Mouse (Mus musculus): ENCODE data around the gene Hmg20a.
A peak's percentile ranks its signal among the peaks of the same experiment; 100 is the strongest.
"Not testable (repeated sequence)": the region's sequence is repeated elsewhere in the genome, so short reads cannot be mapped to it uniquely, and the experiment has no call there.

The Hmg20a gene

DNA sequence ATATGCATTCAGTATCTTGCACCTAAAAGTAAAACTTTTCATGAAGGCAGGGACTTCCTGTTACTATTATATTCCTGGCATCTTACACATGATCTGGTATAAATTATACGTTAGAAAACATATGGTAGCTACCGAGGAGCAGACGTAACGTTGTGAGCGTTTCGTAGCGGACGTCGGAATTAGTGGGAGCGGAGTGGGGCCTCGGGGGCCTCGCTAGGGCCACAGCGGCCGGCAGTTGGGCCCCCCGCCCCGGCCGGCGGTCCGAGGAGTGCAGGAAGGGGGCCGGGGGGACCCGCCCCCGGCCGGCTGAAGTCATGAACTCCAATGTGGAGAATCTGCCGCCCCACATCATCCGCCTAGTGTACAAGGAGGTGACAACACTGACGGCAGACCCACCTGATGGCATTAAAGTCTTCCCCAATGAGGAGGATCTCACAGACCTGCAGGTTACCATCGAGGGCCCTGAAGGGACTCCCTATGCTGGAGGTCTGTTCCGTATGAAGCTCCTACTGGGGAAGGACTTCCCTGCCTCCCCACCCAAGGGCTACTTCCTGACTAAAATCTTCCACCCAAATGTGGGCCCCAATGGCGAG, 19.0 kb downstream of the Hmg20a start:
- DNase-seq (ENCODE audit: extremely low read depth, low read depth, low spot score) = not testable (repeated sequence)

DNA sequence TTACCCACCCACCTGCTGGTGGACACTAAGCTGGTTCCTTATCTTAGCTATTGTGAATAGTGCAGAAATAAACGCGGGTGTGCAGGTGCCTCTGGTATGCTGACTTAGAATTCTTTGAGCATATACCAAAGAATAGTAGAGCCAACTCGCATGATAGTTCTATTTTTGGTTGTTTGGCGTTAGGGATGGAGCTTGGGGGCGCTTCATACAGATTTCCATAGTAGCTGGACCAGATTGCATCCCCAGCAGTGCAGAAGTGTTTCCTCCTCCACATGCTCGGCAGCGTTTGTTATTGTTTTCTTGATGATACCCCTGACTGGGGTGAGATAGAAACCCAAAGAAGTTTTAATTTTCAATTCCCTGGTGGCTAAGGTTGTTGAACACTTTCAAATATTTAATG, 21.3 kb downstream of the Hmg20a start:
- DNase-seq (ENCODE audit: extremely low read depth, low read depth, low spot score) = no peak

DNA sequence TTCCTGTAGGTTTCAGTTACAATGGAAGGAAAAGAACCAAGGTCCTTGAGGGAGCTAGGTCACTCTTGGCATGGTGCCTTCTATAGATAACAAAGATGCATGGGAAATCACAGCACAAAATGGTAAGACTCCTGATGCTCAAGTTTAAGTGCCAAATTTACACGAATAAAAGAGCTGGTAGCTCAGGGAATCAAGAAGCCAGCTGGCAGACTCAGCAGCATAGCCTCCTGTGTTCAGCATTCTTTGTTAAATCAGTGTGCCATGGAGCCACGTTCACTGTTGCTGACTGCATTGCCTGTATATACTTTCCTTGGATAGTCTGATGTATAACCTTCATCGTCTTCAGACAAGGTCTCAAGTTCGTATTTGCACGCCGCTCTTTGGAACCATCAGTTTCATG, 33.2 kb downstream of the Hmg20a start:
- no peak for DNase-seq (ENCODE audit: extremely low read depth, low read depth, low spot score)

DNA sequence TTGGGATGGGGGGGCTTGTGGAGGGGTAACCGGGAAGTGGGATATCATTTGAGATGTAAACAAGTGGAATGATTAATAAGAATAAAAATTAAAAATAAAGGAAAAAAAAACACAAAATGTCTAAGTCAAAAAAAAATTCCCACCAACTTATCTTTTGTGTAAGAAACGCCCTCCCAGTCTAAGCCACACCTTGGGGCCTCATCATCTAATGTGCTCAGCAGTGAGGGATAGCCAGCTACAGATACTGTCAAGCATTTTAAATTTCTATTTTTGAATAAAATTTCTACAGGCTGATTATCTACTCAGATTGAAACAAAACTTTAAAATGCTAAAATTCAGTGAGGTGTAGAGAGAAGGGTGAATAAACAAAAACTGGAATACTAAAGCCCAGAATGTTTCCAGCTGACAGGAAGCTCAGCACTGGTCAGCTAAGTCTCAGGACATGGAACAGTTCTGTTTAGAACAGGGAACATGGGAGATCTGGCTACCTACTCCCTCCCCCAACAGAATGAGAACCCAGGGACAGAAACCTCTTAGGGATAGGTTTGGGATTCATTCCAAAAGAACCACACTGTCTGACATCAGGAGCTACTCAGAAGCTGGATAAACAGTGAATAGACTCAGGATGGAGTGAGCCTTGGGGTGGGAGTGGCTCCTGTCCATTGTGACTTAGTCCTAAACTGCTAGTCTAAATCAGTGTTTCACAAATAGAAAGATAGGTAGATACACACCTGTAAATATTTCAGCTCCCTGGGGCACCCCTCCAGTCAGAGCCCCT, 34.8 kb downstream of the Hmg20a start:
- DNase-seq (ENCODE audit: extremely low read depth, low read depth, low spot score) = no peak

DNA sequence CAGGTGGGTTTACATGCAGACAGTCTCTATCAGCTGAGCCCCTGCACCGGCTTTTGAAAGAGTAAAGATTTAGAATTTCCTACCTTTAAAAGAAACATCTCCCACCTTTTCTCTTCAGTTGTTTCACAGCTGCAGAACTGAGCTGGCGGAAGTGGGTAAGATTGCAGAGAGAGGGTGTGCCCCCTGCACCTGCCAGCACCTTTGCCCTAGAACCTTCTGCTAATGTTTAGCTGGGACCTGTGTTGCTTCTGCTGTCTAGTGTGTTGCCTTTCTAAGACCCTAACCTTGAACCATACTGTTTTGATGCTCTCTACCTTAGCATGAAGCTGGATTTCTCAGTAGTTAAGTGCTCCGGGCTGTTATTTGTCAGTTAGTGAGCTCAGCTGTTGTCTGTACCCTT, 38.0 kb downstream of the Hmg20a start:
- DNase-seq (ENCODE audit: extremely low read depth, low read depth, low spot score) = no peak

DNA sequence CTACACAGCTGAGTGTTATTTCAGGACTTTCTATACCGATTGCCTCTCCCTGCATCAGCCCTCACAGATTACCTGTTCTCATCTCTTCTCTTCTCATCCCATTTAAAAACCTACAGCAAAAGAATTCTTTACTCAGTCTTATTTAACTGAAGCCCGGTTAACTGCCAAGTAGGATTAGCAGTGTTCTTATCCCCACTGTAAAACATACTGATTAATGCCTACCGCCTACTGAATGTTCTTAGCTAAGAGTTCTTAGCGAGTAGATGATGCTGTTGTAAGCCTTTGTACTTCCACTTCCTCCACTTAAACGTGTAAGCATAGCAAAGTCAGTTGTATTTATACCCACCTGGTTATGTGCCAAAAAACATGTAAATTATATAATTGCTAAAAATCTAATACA, 42.6 kb downstream of the Hmg20a start:
- DNase-seq (ENCODE audit: extremely low read depth, low read depth, low spot score) = peak; percentile 65

DNA sequence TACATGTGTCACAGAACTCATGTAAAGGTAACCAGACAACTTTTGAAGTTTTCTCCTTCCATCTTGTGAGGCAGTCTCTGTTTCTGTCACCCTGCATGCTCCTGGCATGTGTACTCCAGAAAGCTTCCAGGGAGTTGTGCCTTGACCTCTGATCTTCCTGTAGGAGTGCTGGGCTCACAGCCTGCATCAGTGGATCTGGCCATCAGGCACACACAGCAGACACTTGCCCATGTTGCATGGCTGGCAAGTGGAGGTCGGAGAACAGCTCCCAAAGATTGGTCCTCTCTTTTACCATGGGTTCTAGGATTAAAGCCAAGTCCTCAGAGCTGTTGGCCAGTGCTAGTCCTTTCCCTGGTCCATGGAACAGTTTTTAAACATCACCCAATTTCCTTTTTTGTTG, 44.2 kb downstream of the Hmg20a start:
- DNase-seq (ENCODE audit: extremely low read depth, low read depth, low spot score) = no peak

DNA sequence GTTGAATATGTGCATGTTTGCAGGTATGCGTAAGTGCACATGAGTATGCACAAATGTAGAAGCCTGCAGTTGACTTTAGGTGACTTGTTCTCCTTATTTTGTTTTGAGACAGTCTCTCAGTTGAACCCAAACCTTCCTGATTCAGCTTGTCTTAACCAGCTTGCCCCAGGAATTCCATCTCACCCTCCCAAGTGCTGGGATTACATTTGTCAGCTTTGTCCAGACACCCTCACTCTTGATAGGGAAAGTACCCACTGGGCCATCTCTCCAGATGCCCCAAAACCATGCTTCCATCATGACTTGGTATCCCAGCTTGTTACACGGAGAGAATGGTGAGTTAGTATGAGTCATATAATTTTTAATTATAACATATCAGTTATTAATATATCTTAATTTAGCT, 44.6 kb downstream of the Hmg20a start:
- DNase-seq (ENCODE audit: extremely low read depth, low read depth, low spot score) = no peak

DNA sequence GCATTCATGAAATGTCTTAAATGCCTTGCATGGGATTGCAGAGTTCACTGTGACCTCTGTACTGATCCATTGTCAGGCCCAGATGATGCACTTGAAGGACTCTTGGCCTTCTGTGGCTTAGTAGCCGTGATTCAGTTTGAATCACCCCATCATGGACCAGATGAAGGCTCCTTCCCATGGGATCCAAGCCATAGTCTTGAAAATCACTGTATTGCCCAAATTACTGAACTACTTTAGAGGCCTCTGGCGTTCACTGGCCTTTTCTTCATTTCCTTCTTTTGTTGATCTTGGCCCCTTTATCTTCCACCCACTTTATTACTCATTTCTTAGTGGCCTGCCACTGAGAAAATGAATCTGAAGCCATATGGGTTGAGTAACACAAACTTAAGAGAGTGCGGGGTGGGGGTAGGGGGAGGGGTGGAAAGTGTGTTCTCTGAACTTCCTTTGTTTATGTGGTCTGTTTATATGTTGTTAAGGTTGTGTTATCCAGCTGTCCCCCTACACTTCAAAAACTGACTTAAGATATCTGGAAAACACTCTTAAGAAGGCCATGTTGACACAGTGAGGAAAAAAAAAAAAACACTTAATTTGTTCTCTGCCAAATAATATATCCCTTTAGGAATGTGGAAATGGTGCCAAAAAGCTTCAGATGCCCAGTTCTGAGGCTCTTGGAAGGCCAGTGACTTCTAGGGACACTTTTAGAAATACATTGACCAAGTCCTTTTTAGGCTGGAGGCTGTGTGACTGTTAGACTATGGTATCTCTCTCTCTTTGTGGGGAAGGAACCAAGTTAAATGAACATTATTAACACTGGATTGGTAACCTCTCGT, 45.5 kb downstream of the Hmg20a start:
- no peak for DNase-seq (ENCODE audit: extremely low read depth, low read depth, low spot score)

DNA sequence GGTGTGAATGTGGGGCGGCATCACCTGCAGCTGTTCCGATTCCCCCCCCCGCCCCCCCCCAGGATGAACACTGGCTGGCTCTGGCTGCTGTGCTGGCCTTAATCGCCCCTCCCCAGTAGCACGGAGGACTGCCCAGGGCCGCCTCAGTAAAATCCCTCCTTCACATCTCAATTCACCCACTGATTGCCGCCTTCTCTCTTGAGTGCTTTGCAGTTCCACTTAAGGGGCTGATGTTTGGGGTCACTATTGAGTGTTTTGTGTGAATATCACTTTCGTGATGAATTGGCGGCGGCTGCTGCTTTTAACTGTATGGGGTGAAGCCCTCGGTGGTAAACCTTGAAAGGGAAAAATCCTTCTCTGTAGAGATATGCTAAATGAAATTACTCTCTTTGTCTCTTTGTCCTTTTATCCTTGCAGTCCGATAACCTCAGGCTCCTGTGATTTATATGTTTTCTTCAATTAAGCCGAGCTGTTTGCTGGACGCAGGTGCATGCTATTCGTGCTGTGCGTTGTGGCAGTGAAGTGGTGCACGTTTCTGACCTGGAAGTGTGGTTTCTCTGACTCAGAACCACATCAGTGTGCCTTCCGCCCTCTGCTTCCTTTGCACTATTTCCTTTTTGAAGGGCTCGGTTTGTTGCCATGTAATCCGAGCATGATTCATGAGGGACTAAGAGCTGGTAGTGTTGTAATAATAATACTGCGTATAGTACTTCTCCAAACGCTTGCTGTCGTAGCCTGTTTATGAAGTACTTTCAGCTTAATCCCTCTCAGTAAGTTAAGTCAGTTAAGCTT, 46.6 kb downstream of the Hmg20a start:
- DNase-seq (ENCODE audit: extremely low read depth, low read depth, low spot score) = peak; percentile 45

DNA sequence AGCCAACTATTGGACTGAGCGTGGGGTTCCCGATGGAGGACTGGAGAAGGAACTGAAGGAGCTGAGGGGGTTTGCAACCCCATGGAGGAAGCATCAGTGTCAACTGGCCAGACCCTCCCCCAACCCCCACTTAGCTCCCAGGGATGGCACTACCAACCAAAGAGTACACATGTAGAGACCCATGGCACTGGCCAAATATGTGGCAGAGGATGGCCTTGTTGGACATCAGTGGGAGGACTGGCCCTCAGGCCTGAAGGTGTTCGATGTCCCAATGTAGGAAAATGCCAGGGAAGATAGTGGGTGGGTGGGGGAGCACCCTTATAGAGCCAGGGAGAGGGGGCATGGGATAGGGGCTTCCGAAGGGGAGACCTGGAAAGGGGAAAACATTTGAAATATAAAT, 47.8 kb downstream of the Hmg20a start:
- no peak for DNase-seq (ENCODE audit: extremely low read depth, low read depth, low spot score)

DNA sequence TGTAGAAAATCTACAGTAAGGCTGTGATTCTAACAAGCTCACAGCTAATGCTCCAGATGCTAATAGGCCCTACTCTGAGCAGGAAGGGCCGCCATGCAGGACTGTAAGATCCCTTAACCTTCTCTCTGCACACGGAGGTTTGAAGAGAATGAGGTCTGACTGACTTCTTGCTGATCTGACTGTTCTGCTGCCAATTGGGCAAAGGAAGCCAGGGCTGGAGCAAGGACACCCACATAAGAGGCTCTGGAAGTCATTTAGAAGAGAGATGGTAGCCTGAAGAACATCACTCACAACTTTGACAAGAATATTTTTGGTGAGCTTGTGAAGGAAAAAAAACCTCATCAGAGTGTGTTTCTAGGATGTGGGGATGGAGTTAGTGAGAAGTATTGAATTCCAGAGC, 51.2 kb downstream of the Hmg20a start:
- DNase-seq (ENCODE audit: extremely low read depth, low read depth, low spot score) = no peak

DNA sequence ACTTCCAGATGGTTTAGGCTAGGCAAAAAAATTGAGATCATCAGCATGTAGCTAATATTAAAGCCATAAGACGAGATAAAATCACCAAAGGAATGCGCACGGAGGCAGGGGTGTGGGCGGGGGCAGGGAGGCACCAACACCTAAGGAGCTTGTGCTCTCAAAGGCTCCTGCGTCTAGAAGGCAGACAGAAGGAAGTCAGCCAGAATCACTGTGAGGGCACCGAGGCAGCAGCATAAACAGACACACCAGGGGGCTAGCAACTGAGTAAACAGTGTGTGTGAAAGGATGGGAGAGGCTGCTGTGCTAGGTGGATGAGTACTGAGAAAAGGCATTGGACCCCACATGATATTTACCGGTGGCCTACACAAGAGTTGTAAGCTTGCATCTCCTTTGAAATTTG, 51.9 kb downstream of the Hmg20a start:
- no peak for DNase-seq (ENCODE audit: extremely low read depth, low read depth, low spot score)

DNA sequence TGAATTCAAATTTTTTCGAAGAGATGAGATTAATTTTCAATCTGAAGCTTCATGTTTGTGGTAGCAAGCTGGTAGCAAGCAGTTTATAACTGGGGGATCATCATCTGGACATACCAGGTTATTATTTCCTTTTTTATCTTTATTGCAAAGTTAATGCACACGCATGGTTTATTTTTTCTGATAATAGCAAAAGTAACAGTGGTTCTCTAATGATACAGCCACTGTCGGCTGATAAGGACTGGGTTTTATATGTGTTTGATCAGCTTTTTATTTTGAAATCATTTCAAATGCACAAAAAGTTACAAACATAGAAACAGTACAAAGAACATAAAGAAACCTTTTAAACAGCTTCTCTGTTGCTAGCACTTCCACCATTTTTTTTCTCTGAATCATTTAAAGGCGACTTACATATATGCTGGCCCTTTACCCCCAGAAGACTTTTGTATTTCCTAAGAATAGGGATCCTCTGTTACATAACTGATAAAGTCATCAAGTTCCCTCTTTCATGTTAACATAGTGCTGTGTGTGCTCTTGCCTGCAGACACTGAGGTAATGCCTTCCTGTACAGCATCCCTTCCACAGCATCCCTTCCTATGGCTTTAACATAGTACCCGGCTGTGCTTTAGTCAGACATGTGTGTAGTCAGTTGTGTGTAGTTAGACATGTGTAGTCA, 60.7 kb downstream of the Hmg20a start:
- DNase-seq (ENCODE audit: extremely low read depth, low read depth, low spot score) = no peak

DNA sequence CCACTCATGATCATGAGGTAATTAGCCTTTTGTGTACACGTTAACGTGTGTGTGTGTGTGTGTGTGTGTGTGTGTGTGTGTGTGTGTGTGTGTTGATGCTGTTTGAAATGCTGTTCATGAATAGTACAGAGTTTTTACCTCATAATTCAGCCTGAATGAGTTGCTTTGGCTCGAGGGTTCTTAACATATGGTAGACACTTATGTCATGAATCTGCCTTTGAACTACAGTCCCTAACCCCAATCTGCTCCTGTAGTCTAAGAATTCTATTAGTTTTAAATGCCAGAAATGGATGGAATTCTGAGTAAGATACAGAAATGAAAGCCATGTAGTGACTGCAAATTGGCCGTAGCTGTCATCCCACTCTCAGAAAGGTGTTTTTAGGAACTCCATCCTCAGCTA, 64.2 kb downstream of the Hmg20a start:
- no peak for DNase-seq (ENCODE audit: extremely low read depth, low read depth, low spot score)

DNA sequence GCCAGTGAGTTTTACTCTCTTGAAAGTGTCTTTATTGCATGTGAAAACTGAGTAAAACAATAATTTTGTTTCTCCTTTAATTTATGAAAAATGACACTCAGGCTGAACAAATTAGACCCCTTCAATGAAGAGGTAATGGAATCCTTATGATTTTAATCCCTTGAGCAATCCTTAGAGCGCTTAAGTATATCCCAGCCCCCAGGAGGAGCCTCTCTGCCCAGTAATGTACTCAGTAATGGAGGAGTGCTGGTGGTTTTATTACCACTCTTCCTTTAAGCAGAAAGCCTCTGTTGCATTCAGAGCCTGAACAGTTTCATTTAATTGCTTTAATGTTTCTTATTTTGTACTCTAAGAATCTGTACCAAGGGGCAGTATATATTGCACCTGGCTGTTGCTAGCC, 67.0 kb downstream of the Hmg20a start:
- DNase-seq (ENCODE audit: extremely low read depth, low read depth, low spot score) = no peak

DNA sequence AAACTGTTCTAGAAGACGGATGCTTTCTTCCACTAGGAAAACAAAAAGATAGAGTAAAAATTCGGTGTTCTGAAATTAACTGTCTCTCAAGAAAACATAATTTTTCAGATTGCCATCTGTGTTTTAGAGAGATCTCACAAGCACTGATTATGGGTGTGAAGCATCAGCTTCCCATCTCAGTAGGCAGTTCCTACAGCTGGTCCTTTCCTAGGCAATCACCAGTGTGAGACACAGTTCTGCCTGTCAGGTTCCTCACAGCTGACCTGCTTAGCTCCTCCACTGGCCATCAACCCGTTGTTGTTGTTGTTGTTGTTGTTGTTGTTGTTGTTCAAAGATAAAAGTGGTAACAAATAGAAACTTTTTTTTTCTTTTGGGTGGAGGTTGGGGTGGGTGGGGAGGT, 67.7 kb downstream of the Hmg20a start:
- no peak for DNase-seq (ENCODE audit: extremely low read depth, low read depth, low spot score)

DNA sequence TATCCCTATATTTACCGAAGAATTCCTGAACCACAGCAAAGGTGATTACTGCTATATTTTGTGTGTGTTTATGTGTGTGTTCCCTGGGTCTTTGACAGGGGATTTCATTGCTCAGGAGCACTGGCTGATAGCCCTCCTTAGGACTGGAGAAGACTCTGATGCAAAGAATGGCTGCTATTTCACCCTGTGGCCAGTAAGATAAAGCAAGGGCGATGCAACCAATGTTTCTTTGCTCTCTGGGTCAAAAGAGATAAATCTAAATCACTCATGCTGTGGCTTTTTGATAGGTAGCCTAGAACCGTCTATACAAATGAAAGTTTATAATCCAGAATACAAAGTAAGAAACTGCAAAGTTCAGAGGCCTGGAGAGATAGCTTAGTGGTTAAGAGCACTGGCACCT, 69.2 kb downstream of the Hmg20a start:
- DNase-seq (ENCODE audit: extremely low read depth, low read depth, low spot score) = no peak

DNA sequence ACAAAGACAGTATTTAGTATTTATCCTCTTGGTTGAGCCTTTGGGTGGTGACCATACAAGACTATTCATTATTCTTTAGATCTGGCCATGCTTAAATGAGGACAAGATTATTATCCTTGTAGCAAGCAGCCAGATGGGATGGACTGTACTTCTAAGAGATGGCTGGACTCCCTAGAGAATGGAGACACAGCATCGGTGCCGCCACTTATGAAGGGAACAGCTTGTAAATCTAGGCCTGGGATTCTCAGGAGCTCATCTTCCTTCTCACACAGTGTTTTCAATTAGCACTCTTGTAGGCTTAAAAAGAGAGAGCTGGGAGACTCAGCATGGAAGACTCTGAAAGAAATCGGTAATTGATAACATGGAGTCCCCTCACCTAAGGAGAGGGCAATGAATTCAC, 74.0 kb downstream of the Hmg20a start:
- no peak for DNase-seq (ENCODE audit: extremely low read depth, low read depth, low spot score)

DNA sequence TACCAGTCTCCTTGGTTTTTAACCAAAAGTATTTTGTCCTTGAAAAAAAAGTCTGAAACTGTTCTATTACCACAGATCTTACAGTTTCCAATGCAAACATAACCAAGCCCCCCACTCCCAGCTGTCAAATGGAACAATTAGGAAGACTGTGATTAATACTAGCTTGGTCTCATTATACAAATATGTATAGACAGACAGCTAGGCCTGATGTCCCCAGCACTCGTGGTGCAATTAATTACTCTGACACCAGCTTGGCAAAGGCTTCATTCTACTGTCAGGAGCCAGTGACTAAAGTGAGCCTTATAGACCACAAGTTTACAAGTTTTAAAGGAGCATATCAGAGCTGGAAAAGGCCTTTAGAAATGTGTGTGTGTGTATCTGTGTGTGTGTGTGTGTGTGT, 74.5 kb downstream of the Hmg20a start:
- no peak for DNase-seq (ENCODE audit: extremely low read depth, low read depth, low spot score)

DNA sequence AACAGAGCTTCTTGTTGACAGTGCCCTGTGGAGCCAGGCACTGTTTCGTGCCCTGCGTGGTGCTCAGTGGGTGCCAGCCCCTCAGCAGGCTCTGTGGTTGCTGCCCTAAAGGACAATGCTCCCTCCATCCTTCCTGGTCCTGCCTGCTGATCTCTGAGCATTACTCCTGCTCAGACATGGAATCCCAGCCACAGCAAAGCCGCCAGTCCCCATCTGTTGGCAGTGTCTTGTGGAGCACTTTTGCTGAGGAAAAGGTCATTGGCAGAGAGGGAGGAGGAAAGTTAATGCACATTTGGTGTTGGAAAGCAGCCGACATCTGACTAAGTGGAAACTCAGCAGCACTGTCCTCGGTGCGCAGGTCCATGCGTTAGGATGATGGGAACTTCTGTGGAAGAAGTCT, 76.7 kb downstream of the Hmg20a start:
- DNase-seq (ENCODE audit: extremely low read depth, low read depth, low spot score) = no peak
